In genomic region chr7:68914344-68914743, GRCm38 (mm10) we compare ENCODE assay signal across 12 mouse cellular contexts.
DNase-seq lines count a peak whose midpoint lies in the region; ATAC-seq and TF ChIP-seq lines count a peak whose summit lies in the region.
"Had no signal": no experiment of that assay in that cellular context is flagged by ENCODE, and none has a peak within 500 bp of the region (broad histone marks: within the 10 kb centered on the region; RNA-seq: fewer than 3 reads in every experiment).

No protein-coding gene starts in this region.

- H3K36me3 ChIP-seq in kidney, adult 2 months (ENCODE audit: control insufficient read depth, insufficient read depth, low read length) = no peaks in the 10 kb centered on the region
- H3K36me3 ChIP-seq: hindbrain, embryonic 13.5 days; liver, embryonic 12.5 days had no signal

- DNase-seq in frontal cortex, postnatal 25 days (ENCODE audit: low spot score in 2 of 2) = no peak
- DNase-seq in right cerebral cortex, adult 18-20 months = peak; percentile 45
- no peak for DNase-seq in right cerebral cortex, postnatal 14 days
- DNase-seq in layer of hippocampus, adult 18-20 months (ENCODE audit: low spot score in 2 of 2) = peak; percentile 17 to 68
- peak; percentile 34 for DNase-seq in retina, postnatal 7 days (ENCODE audit: low read depth, low spot score)
- DNase-seq in kidney, adult 2 months = no peak
- DNase-seq in kidney, postnatal 14 days = no peak
- DNase-seq: adrenal gland, postnatal 36 days; kidney, postnatal 25 days had no signal

- H3K4me3 ChIP-seq in kidney, adult 2 months (ENCODE audit: insufficient read depth, low read depth, low read length) = no peak overlapping the region
- H3K4me3 ChIP-seq: hindbrain, embryonic 13.5 days; liver, embryonic 12.5 days had no signal

- no peaks in the 10 kb centered on the region for H3K4me1 ChIP-seq in kidney, adult 2 months (ENCODE audit: control insufficient read depth, insufficient read depth, low read length)
- H3K4me1 ChIP-seq: hindbrain, embryonic 13.5 days; liver, embryonic 12.5 days had no signal

- 70% methylated on average over 4 of the region's 4 CpGs for WGBS in kidney, adult 2 months

- no peak for TF ChIP-seq POLR2A in kidney, adult 2 months (IDR thresholded peaks at IDR 0.05; ENCODE audit: low read depth, low read length)

- no peak overlapping the region for H3K27ac ChIP-seq in kidney, adult 2 months (ENCODE audit: insufficient read depth, low read depth, low read length)
- H3K27ac ChIP-seq: hindbrain, embryonic 13.5 days; liver, embryonic 12.5 days had no signal

- ATAC-seq in frontal cortex, adult (ENCODE audit: low TSS enrichment) = peak; percentile 95
- ATAC-seq: liver, embryonic 12.5 days had no signal

- H3K27me3 ChIP-seq in kidney, adult 2 months (replicated peaks; ENCODE audit: control insufficient read depth, insufficient read depth, low read length) = no peaks in the 10 kb centered on the region
- H3K27me3 ChIP-seq: hindbrain, embryonic 13.5 days; liver, embryonic 12.5 days had no signal

- no peak for TF ChIP-seq CTCF in kidney, adult 2 months (conservative IDR thresholded peaks at IDR 0.05; ENCODE audit: insufficient read depth, insufficient read length, low read depth, low read length)

Comparison
In these comparisons a context has a peak if more than half of its experiments do, and no peak if none do; other contexts are left out.
1. DNase-seq: peak in right cerebral cortex, adult 18-20 months (single experiment), layer of hippocampus, adult 18-20 months (2 of 2) and retina, postnatal 7 days (single experiment); none in frontal cortex, postnatal 25 days (0 of 2), right cerebral cortex, postnatal 14 days (single experiment), kidney, adult 2 months (single experiment) and kidney, postnatal 14 days (single experiment).